Mouse (Mus musculus): ENCODE measurements around the gene Cisd1. TPM values are rescaled to one million over a fixed set of nuclear protein-coding genes. Genes with fewer than 3 reads are reported as not detected.

The Cisd1 gene
- polyA plus RNA-seq, 1 experiment = 27.5 TPM

DNA sequence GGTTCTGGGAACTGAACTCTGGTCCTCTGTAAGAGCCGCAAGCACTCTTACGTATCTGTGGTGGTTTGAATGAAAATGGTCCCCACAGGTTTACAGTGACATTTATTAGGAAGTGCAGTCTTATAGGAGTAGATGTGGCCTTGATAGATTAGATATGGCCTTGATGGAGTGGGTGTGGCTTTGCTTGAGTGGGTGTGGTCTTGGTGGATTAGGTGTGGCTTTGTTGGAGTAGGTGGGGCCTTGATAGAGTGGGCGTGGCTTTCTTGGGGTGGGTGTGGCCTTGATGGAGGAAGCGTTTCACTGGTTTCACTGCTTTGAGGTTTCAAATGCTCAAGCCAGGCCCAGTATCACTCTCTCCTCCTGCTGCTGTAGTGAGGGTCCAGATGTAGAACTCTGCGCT, 36.6 kb downstream of the Cisd1 start:
- H3K27ac ChIP-seq (ENCODE audit: insufficient read depth, low read length) = no peak overlapping the region
- TF ChIP-seq POLR2A (IDR thresholded peaks at IDR 0.05; ENCODE audit: low read depth, low read length) (no peak), CTCF (IDR thresholded peaks at IDR 0.05; ENCODE audit: borderline replicate concordance, insufficient read depth, low read length) (no peak)
- no peak overlapping the region for H3K4me3 ChIP-seq (ENCODE audit: insufficient read depth, low read length)
- no peaks in the 10 kb centered on the region for H3K4me1 ChIP-seq (ENCODE audit: control insufficient read depth, insufficient read depth, low read length)

DNA sequence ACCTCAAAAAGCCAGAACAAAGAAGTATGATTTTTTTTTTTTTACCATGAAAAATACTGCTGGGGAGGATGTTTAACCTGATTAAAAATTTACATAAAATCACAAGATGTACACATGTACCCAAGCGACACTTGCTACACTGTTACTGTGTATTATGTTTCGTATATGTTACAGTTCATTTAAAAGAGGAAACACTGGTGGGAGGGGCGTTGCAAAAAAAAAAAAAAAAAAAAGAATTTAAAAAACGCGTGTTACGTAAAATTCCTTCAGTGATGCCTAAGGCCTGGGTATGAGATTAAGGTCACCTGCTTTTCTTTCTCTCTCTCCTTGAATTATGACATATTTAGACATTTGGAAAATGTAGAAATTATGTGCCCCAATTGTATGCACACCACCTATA, 38.0 kb downstream of the Cisd1 start:
- H3K4me3 ChIP-seq (ENCODE audit: insufficient read depth, low read length) = 0 out of 2 replicates have a peak overlapping the region, but pooled peaks have one; percentile 30
- no peak overlapping the region for H3K27ac ChIP-seq (ENCODE audit: insufficient read depth, low read length)
- no peaks in the 10 kb centered on the region for H3K4me1 ChIP-seq (ENCODE audit: control insufficient read depth, insufficient read depth, low read length)
- no peak for TF ChIP-seq CTCF (IDR thresholded peaks at IDR 0.05; ENCODE audit: borderline replicate concordance, insufficient read depth, low read length)
- no peak for TF ChIP-seq POLR2A (IDR thresholded peaks at IDR 0.05; ENCODE audit: low read depth, low read length)

DNA sequence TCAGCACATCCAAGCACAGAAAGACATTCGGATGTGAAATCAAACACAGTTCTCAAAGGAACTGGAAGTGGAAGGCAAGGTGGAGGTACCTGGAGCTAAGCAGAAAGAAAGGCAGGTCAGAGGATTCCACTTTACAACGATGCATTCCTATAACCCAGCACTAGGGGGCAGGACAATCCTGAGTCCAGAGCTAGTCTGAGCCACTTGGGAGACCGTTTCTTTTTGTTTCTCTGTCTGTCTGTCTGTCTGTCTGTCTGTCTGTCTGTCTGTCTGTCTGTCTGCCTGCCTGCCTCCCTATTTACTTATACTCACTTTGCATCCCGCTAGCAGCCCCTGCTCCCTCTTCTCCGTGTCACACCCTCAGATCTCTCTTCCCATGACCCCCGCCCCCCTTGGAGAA, 38.6 kb downstream of the Cisd1 start:
- Histone ChIP-seq H3K4me1 (ENCODE audit: control insufficient read depth, insufficient read depth, low read length) (no peaks in the 10 kb centered on the region), H3K4me3 (ENCODE audit: insufficient read depth, low read length) (peak overlapping the region; percentile 30), H3K27ac (ENCODE audit: insufficient read depth, low read length) (no peak overlapping the region)
- no peak for TF ChIP-seq POLR2A (IDR thresholded peaks at IDR 0.05; ENCODE audit: low read depth, low read length)
- peak; percentile 13; the same call in 1 of the 2 replicates for TF ChIP-seq CTCF (IDR thresholded peaks at IDR 0.05; ENCODE audit: borderline replicate concordance, insufficient read depth, low read length)

DNA sequence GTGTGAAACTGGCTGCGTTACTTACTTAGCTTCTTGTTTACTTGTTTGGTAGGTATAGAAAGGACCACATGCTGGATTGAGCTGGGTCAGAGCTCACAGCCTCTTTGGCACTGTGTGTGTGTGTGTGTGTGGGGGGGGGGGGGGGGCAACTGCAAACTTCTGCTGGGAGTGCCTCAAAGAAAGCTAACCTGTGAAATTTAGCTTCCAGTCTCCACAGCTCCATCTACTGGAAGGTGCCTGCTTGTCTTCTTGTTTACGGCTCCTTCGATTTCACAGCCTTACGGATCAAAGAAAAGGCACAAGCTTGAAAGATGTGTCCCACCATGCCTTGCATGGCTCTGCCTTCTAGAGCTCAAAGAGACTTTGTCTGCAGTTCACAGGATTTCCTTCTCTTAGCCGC, 42.3 kb downstream of the Cisd1 start:
- TF ChIP-seq CTCF (IDR thresholded peaks at IDR 0.05; ENCODE audit: borderline replicate concordance, insufficient read depth, low read length) (no peak), POLR2A (IDR thresholded peaks at IDR 0.05; ENCODE audit: low read depth, low read length) (no peak)
- Histone ChIP-seq H3K4me3 (ENCODE audit: insufficient read depth, low read length) (no peak overlapping the region), H3K4me1 (ENCODE audit: control insufficient read depth, insufficient read depth, low read length) (no peaks in the 10 kb centered on the region), H3K27ac (ENCODE audit: insufficient read depth, low read length) (no peak overlapping the region)

DNA sequence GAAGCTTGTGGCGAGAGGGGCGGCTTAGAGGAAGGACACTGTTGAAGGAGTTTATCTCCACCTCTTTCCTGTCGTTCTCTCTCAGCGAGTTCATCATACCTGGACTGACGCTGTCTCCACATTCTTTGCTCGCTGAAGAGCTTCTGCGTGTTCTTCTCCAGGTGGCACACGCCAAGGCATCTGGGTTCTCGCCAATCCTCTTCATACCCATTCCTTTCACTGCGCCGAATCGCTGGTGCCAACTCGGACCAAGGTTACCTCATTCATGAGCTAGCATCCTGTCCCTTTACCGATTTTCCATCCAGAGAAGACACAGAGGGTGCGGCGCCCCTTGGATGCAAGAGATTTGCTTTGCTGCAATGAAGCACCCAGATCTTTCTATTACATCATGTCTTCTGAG, 44.6 kb downstream of the Cisd1 start:
- no peak for TF ChIP-seq CTCF (IDR thresholded peaks at IDR 0.05; ENCODE audit: borderline replicate concordance, insufficient read depth, low read length)
- no peak for TF ChIP-seq POLR2A (IDR thresholded peaks at IDR 0.05; ENCODE audit: low read depth, low read length)
- Histone ChIP-seq H3K4me3 (ENCODE audit: insufficient read depth, low read length) (no peak overlapping the region), H3K27ac (ENCODE audit: insufficient read depth, low read length) (no peak overlapping the region), H3K4me1 (ENCODE audit: control insufficient read depth, insufficient read depth, low read length) (no peaks in the 10 kb centered on the region)

DNA sequence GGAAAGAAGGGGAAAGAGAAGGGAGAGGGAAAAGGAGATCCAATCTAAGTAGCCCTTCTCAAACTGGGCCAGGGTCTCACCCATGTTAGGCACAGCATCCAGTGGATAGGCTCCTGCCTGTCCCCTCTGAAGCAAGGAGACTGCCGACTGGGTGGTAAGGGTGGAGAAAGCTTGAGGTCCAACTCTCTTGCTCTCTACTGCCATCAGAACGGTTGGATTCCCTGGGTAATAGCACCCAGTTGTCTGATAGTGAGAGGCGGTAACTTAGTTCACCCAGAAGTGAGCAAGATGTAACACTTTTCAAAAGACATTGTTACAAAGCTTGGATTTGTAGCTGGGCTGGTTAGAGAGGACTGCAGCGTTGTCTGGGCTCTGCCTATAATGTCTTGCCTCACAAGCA, 51.5 kb downstream of the Cisd1 start:
- no peaks in the 10 kb centered on the region for H3K4me1 ChIP-seq (ENCODE audit: control insufficient read depth, insufficient read depth, low read length)

DNA sequence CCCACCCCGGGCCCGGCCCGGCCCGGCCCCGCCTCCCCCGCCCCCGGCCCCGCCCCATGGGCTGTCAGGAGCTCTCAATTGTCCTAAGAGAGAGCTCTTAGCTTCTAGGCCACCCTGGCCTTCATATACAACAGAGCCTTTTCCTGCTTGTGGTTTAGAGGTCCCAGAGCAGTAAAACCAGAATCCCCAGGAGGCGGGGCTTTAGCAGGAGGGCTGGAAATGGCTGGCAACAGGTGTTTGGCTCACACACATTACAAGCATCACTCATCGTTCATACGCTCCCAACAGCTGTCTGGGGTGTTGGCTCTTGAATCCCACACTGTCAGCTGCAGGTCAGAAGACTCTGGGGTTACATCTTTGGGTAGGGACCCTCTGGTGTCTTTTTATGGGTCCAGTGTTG, 52.5 kb downstream of the Cisd1 start:
- TF ChIP-seq CTCF (IDR thresholded peaks at IDR 0.05; ENCODE audit: borderline replicate concordance, insufficient read depth, low read length) (no peak), POLR2A (IDR thresholded peaks at IDR 0.05; ENCODE audit: low read depth, low read length) (no peak)
- Histone ChIP-seq H3K4me1 (ENCODE audit: control insufficient read depth, insufficient read depth, low read length) (no peaks in the 10 kb centered on the region), H3K27ac (ENCODE audit: insufficient read depth, low read length) (no peak overlapping the region), H3K4me3 (ENCODE audit: insufficient read depth, low read length) (no peak overlapping the region)

More for the DNA sequence above, 51.5 kb downstream of the Cisd1 start:
- Histone ChIP-seq H3K4me3 (ENCODE audit: insufficient read depth, low read length) (no peak overlapping the region), H3K27ac (ENCODE audit: insufficient read depth, low read length) (no peak overlapping the region)
- TF ChIP-seq CTCF (IDR thresholded peaks at IDR 0.05; ENCODE audit: borderline replicate concordance, insufficient read depth, low read length) (no peak), POLR2A (IDR thresholded peaks at IDR 0.05; ENCODE audit: low read depth, low read length) (no peak)

DNA sequence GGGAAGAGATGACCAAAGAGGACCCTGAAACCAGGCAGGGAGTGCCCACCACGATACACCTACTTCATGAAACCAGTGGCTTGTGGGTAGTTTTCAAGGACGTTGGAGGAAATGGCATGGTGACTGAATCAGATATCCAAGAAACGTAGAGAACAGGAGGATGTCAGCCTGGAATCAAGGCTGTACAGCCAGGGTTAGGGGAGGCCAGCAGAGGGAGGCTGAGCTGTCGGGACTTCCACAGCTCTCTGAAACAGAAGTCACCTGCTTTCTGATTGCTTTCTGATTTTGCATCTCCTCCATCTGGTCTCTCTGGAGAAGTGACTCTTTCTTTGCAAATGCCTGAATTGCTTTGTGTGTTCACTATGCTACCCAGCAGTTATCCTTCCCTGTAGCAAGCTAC, 53.0 kb downstream of the Cisd1 start:
- no peak for TF ChIP-seq CTCF (IDR thresholded peaks at IDR 0.05; ENCODE audit: borderline replicate concordance, insufficient read depth, low read length)
- no peak for TF ChIP-seq POLR2A (IDR thresholded peaks at IDR 0.05; ENCODE audit: low read depth, low read length)
- Histone ChIP-seq H3K4me1 (ENCODE audit: control insufficient read depth, insufficient read depth, low read length) (no peaks in the 10 kb centered on the region), H3K27ac (ENCODE audit: insufficient read depth, low read length) (no peak overlapping the region), H3K4me3 (ENCODE audit: insufficient read depth, low read length) (no peak overlapping the region)

DNA sequence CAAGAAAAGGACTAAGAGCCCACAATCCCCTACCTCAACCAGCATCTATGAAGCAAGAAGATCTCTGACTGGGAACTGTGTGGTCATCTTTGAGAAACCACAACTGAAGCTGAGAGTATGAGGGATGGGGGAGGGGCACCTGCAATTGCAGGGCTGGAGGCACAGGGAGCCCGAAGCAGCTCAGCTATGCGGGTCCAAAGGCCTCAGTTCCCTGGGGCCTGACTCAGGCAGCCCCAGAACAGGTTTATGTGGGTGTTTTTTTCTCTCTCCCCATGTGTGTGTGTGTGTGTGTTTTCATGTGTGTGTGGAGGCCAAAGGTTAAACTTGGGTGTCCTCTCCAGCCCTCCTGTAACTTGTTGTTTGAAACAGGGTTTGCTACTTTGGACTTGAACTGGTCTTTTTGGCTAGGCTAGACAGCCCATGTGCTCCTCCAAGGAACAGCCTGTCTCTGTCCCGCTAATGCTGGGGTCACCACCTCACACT, 53.5 kb downstream of the Cisd1 start:
- no peaks in the 10 kb centered on the region for H3K4me1 ChIP-seq (ENCODE audit: control insufficient read depth, insufficient read depth, low read length)
- H3K27ac ChIP-seq (ENCODE audit: insufficient read depth, low read length) = no peak overlapping the region
- TF ChIP-seq POLR2A (IDR thresholded peaks at IDR 0.05; ENCODE audit: low read depth, low read length) (no peak), CTCF (IDR thresholded peaks at IDR 0.05; ENCODE audit: borderline replicate concordance, insufficient read depth, low read length) (no peak)
- no peak overlapping the region for H3K4me3 ChIP-seq (ENCODE audit: insufficient read depth, low read length)

DNA sequence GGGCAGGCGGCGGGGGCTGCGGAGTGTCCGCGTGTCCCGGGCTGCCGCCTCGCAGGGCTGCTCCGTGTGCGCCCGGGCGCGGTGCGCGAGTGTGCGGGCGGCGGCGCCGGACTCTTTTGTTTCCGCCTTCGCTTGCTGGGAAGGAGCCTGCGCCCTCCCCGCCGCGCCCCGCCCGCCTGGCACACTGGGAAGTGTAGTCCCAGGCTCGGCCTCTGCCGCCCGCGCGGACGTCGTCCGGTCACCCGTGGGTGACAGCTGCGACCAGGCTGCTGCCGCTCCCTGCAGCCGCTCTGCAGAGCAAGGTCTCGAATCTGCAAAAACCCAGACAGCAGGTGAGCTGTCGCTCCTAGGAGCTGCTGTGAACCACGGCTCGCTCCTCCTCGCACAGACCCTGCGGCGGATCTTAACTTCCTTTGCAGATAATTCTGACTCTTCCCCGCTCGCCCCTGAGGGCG, 59.6 kb downstream of the Cisd1 start, which contains the start of gene Ube2d1:
TSS of gene Ube2d1 (minus strand) at position 137 of the 455 bp plus-strand sequence.
- no peak within 1 kb of the TSS for H3K27ac ChIP-seq (ENCODE audit: insufficient read depth, low read length)
- TF ChIP-seq POLR2A (IDR thresholded peaks at IDR 0.05; ENCODE audit: low read depth, low read length) = peak; percentile 85
- no peak for TF ChIP-seq CTCF (IDR thresholded peaks at IDR 0.05; ENCODE audit: borderline replicate concordance, insufficient read depth, low read length)
- peak within 1 kb of the TSS; percentile 81 for H3K4me3 ChIP-seq (ENCODE audit: insufficient read depth, low read length)
- H3K4me1 ChIP-seq (ENCODE audit: control insufficient read depth, insufficient read depth, low read length) = no peaks in the 10 kb centered on the region
